Mouse (Mus musculus) brain, embryonic 14.5 days (tissue): Measurements from ENCODE around the gene Zfp978.

Source experiments
- CTCF ChIP-seq: fragments of 200-500 bp; IDR thresholded peaks from 2 replicates; pipeline ENCODE4 v1.5.1; 2012; ENCODE audit warnings: inconsistent platforms, mild to moderate bottlenecking, moderate library complexity, borderline replicate concordance; ENCODE audit not compliant: insufficient read depth, insufficient read length; ENCODE audit errors: extremely low read depth
- POLR2A ChIP-seq: fragments of 200-500 bp; IDR thresholded peaks from 2 replicates; pipeline ENCODE4 v1.6.1; 2012; ENCODE audit warnings: mild to moderate bottlenecking, inconsistent platforms, borderline replicate concordance; ENCODE audit not compliant: poor library complexity, insufficient read depth, insufficient read length, severe bottlenecking; ENCODE audit errors: extremely low read depth

DNA sequence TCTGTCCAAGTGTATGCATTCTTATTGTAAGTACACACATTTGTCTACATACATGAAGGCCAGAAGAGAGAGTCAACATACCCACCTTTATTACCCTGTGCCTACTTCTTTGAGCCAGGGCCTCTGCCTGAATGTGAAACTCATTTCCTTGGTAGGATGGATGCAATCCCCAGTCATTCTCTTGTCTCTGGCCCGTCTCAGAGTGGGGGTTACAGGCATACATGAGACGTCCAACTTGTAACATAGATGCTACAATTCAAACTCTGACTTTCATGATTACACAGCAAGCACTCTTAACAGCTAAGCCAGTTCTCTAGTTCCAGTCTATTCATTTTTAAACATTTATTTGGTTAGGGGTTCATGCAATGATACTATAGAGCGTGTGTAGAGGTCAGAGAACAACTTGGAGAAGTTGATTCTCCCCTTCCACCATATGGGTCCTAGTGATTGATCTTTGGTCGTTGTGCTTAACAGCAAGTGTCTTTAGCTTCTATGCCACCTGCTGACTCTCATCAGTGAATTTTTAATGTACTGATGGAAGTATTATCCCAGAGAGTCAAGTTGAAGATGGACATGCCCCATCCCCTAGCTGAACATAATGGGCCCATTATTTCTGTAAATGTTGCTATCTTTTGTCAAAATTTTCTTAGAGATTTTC, 62.7 kb downstream of the Zfp978 start:
- no peak for TF ChIP-seq CTCF
- TF ChIP-seq POLR2A, result no peak
